Mouse (Mus musculus): ENCODE measurements around the gene Ubl5. TPM values are rescaled to one million over a fixed set of nuclear protein-coding genes. Genes with fewer than 3 reads are reported as not detected.

Ubl5 gene
- polyA plus RNA-seq, 1 experiment: 657 TPM

DNA sequence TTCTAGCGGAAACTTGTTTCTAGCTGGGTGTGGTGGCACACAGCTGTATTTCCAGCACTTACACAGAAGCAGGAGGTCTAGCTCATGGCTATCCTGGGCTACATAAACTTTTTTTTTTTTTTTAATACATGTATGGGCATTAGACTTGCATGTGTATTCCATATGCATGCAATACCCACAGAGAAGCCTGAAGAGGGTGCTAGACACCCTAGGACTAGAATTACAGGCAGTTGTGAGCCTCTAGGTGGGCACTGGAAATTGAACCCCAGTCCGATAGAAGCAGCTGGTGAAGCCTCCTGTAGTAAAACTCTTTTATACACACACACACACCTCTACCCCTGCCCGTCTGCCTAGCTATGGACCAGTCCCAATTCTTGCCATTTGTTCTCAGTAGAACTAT is 11.2 kb downstream of the Ubl5 start:
- TF ChIP-seq CTCF (conservative IDR thresholded peaks at IDR 0.05; ENCODE audit: insufficient read depth, insufficient read length, low read depth, low read length): no peak
- TF ChIP-seq POLR2A (IDR thresholded peaks at IDR 0.05; ENCODE audit: low read depth, low read length): no peak
- no peak overlapping the region for H3K27ac ChIP-seq (ENCODE audit: insufficient read depth, low read depth, low read length)
- no peak overlapping the region for H3K4me3 ChIP-seq (ENCODE audit: insufficient read depth, low read depth, low read length)
- no peaks in the 10 kb centered on the region for H3K27me3 ChIP-seq (replicated peaks; ENCODE audit: control insufficient read depth, insufficient read depth, low read length)
- 94% methylated on average over 3 of the region's 3 CpGs for WGBS
- no peak for DNase-seq
- peaks cover 4% of the 10 kb centered on the region; the same call in 1 of the 2 replicates for H3K4me1 ChIP-seq (ENCODE audit: control insufficient read depth, insufficient read depth, low read length)
- peaks cover 2% of the 10 kb centered on the region; the same call in 1 of the 2 replicates for H3K36me3 ChIP-seq (ENCODE audit: control insufficient read depth, insufficient read depth, low read length)

DNA sequence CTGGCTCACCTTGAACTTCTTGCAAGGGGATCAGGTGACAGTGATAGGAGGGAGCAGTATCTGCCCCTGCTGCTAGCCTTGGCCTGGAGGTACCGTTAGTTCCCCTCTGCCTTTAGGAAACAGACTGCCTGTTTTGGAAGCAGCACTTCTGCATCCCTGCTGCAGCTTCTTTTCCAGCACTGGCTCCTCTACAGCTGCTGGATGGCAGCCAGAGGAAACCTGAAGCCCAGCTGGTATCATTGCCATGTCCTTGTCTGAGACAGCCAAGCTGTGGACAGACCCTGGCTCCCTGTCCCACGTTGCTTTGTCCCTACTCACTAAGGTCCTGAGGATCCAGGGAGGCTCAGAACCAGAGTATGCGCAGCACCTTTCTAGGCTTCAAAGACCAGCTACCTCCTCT is 14.9 kb downstream of the Ubl5 start:
- no peaks in the 10 kb centered on the region for H3K27me3 ChIP-seq (replicated peaks; ENCODE audit: control insufficient read depth, insufficient read depth, low read length)
- no peak for DNase-seq
- no peak overlapping the region for H3K27ac ChIP-seq (ENCODE audit: insufficient read depth, low read depth, low read length)
- peaks cover 2% of the 10 kb centered on the region; the same call in 1 of the 2 replicates for H3K36me3 ChIP-seq (ENCODE audit: control insufficient read depth, insufficient read depth, low read length)
- no peak overlapping the region for H3K4me3 ChIP-seq (ENCODE audit: insufficient read depth, low read depth, low read length)
- no peaks in the 10 kb centered on the region for H3K4me1 ChIP-seq (ENCODE audit: control insufficient read depth, insufficient read depth, low read length)
- TF ChIP-seq CTCF (conservative IDR thresholded peaks at IDR 0.05; ENCODE audit: insufficient read depth, insufficient read length, low read depth, low read length): no peak
- TF ChIP-seq POLR2A (IDR thresholded peaks at IDR 0.05; ENCODE audit: low read depth, low read length): no peak
- 80% methylated on average over 3 of the region's 3 CpGs for WGBS

DNA sequence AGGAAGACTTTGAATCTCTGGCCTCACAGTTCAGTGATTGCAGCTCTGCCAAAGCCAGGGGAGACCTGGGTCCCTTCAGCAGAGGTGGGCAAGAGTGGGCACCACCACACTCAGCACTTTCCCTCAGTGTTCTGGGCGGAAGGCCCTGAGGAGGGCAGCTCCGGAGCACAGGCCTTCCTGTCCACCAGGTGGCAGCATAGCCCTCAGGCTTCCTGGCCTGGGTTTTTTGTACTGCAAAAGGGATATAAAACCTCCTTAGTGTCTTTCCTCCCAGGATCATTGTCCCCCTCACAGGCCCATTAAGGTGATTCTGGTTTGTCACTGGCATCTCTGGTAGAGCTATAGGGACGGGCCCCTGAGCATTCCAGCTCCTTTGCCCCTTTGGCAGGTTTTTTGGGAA is 19.6 kb downstream of the Ubl5 start:
- TF ChIP-seq CTCF (conservative IDR thresholded peaks at IDR 0.05; ENCODE audit: insufficient read depth, insufficient read length, low read depth, low read length) (peak; percentile 81), POLR2A (IDR thresholded peaks at IDR 0.05; ENCODE audit: low read depth, low read length) (no peak)
- 41% methylated on average over 3 of the region's 3 CpGs for WGBS
- no peaks in the 10 kb centered on the region for H3K36me3 ChIP-seq (ENCODE audit: control insufficient read depth, insufficient read depth, low read length)
- H3K27ac ChIP-seq (ENCODE audit: insufficient read depth, low read depth, low read length): no peak overlapping the region
- peak; percentile 53 for DNase-seq
- H3K4me1 ChIP-seq (ENCODE audit: control insufficient read depth, insufficient read depth, low read length): no peaks in the 10 kb centered on the region
- no peaks in the 10 kb centered on the region for H3K27me3 ChIP-seq (replicated peaks; ENCODE audit: control insufficient read depth, insufficient read depth, low read length)
- no peak overlapping the region for H3K4me3 ChIP-seq (ENCODE audit: insufficient read depth, low read depth, low read length)

DNA sequence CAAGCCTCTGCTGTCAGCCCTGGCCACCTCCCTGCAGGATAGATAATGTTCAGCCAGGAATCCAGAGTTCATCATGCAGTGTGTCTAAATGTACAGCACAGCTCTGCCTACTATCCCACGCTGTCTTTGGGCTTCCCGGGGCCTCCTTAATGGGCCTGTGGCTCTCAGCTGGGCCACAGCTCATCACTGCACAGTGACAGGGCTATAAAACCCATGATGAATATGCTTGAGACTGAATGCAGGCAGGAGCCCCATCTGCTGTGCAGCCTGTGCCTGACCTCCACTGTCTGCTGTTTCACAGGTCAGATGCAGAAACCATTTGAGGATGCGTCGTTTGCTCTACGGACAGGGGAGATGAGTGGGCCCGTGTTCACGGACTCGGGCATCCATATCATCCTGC is 20.2 kb downstream of the Ubl5 start:
- Histone ChIP-seq H3K36me3 (ENCODE audit: control insufficient read depth, insufficient read depth, low read length) (no peaks in the 10 kb centered on the region), H3K27ac (ENCODE audit: insufficient read depth, low read depth, low read length) (no peak overlapping the region), H3K4me1 (ENCODE audit: control insufficient read depth, insufficient read depth, low read length) (no peaks in the 10 kb centered on the region), H3K27me3 (replicated peaks; ENCODE audit: control insufficient read depth, insufficient read depth, low read length) (no peaks in the 10 kb centered on the region), H3K4me3 (ENCODE audit: insufficient read depth, low read depth, low read length) (no peak overlapping the region)
- TF ChIP-seq CTCF (conservative IDR thresholded peaks at IDR 0.05; ENCODE audit: insufficient read depth, insufficient read length, low read depth, low read length) (no peak), POLR2A (IDR thresholded peaks at IDR 0.05; ENCODE audit: low read depth, low read length) (no peak)
- WGBS: 64% methylated on average over 8 of the region's 8 CpGs
- no peak for DNase-seq

DNA sequence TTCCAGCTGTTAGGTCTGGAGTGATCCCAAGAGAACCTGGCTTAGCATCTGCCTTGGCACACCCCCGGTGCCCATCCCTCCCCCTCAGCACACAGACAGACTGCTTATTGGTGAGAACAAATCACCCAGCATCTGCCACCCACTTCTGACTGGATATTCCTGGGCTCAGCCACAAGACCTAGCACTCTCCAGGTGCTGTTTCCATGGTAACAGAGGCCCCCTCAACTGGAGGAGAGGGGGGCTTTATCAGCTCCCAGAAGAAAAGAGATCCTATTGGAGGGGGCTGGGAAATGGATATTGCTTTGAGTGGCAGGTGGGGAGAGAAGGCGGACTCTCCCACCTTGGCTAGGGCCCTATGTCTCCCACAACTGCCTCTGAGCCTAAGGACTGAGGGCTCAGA is 21.3 kb downstream of the Ubl5 start:
- H3K4me1 ChIP-seq (ENCODE audit: control insufficient read depth, insufficient read depth, low read length): no peaks in the 10 kb centered on the region
- no peaks in the 10 kb centered on the region for H3K36me3 ChIP-seq (ENCODE audit: control insufficient read depth, insufficient read depth, low read length)
- 92% methylated on average over 2 of the region's 2 CpGs for WGBS
- no peaks in the 10 kb centered on the region for H3K27me3 ChIP-seq (replicated peaks; ENCODE audit: control insufficient read depth, insufficient read depth, low read length)
- TF ChIP-seq CTCF (conservative IDR thresholded peaks at IDR 0.05; ENCODE audit: insufficient read depth, insufficient read length, low read depth, low read length) (no peak), POLR2A (IDR thresholded peaks at IDR 0.05; ENCODE audit: low read depth, low read length) (no peak)
- no peak overlapping the region for H3K4me3 ChIP-seq (ENCODE audit: insufficient read depth, low read depth, low read length)
- no peak for DNase-seq
- no peak overlapping the region for H3K27ac ChIP-seq (ENCODE audit: insufficient read depth, low read depth, low read length)

DNA sequence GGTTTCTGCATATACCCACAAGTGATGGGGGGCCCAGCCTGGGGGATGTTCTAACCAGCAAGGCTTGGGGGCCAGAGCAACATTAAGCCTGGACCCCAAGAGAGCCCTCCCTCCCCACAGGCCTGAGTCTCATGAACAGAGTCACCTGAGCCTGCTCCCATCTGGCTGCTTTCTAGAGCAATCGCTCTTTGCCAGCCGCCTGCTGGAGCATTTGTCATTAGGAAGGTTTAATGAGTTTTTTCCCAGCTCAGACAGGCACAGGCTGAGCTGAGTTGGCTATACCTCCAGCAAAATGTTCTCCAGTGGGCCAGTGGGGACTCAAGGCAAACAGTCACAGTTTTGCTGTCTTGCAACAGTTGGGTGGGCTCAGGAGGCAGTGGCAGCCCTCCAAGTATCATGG is 21.7 kb downstream of the Ubl5 start:
- 62% methylated on average over 2 of the region's 2 CpGs for WGBS
- H3K27me3 ChIP-seq (replicated peaks; ENCODE audit: control insufficient read depth, insufficient read depth, low read length): no peaks in the 10 kb centered on the region

DNA sequence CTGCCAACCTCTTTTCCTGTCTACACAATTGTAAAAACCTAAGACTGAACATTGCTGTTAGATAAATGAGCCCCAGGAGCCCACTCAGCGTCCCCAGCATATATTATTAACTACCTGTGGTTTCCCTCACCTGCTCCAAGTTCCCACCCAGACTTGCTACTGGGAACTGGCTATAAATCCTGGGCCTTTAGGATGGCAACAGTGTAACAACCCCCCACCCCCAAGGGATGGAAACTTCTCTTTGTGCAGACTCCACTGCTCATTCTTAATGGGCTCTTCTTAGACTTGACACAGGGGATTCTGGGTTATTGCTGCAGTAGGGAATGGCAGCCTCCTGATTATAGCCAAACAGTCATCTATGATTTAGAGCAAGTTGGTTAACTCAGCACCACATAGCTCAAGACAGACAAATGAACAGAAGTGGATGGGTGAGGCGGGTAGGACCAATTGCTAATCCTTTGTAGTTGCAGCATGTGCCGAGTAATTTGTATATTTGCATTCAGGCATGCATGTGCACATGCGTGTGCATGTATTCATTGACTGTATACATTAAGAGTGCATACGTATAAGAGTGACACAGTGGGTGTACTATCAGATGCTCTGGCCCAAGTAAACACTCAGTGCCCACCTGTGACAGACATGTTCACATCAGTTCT is 22.4 kb downstream of the Ubl5 start:
- no peak for TF ChIP-seq POLR2A (IDR thresholded peaks at IDR 0.05; ENCODE audit: low read depth, low read length)
- TF ChIP-seq CTCF (conservative IDR thresholded peaks at IDR 0.05; ENCODE audit: insufficient read depth, insufficient read length, low read depth, low read length): no peak
- no peaks in the 10 kb centered on the region for H3K4me1 ChIP-seq (ENCODE audit: control insufficient read depth, insufficient read depth, low read length)
- H3K4me3 ChIP-seq (ENCODE audit: insufficient read depth, low read depth, low read length): no peak overlapping the region
- DNase-seq: no peak
- H3K27ac ChIP-seq (ENCODE audit: insufficient read depth, low read depth, low read length): no peak overlapping the region
- no peaks in the 10 kb centered on the region for H3K27me3 ChIP-seq (replicated peaks; ENCODE audit: control insufficient read depth, insufficient read depth, low read length)
- no peaks in the 10 kb centered on the region for H3K36me3 ChIP-seq (ENCODE audit: control insufficient read depth, insufficient read depth, low read length)
- 84% methylated on average over 5 of the region's 5 CpGs for WGBS

More for the DNA sequence above, 21.7 kb downstream of the Ubl5 start:
- no peak overlapping the region for H3K27ac ChIP-seq (ENCODE audit: insufficient read depth, low read depth, low read length)
- DNase-seq: no peak
- no peak overlapping the region for H3K4me3 ChIP-seq (ENCODE audit: insufficient read depth, low read depth, low read length)
- H3K36me3 ChIP-seq (ENCODE audit: control insufficient read depth, insufficient read depth, low read length): no peaks in the 10 kb centered on the region
- TF ChIP-seq POLR2A (IDR thresholded peaks at IDR 0.05; ENCODE audit: low read depth, low read length) (no peak), CTCF (conservative IDR thresholded peaks at IDR 0.05; ENCODE audit: insufficient read depth, insufficient read length, low read depth, low read length) (no peak)
- no peaks in the 10 kb centered on the region for H3K4me1 ChIP-seq (ENCODE audit: control insufficient read depth, insufficient read depth, low read length)
